In the genomic region with DNA sequence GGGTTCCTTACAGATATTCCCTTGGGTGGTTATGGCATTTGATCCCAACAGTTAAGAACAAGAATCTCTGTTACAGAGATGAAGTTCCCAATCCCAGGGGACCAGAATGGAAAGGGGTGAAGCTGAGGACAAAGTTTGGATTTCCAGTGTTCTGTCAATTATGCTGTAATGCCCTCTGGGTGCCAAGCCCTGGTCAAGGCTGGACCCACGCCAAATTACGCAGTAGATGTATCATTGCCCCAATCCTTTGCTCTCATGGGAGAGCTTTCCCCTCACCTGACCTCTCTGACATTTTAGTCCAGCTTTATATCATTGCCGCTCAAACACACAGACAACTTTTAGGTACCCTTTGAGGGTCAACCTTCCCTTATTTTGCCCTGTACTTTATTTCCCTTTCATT, we compare ENCODE assay signal across 34 mouse cellular contexts.
A peak's percentile ranks its signal among the peaks of the same experiment; 100 is the strongest.
DNase-seq lines count a peak whose midpoint lies in the region; ATAC-seq lines count a peak whose summit lies in the region.
"Had no signal": no experiment of that assay in that cellular context is flagged by ENCODE, and none has a peak within 500 bp of the region (broad histone marks: within the 10 kb centered on the region; RNA-seq: fewer than 3 reads in every experiment).

No protein-coding gene starts in this region.

- no peak overlapping the region for H3K4me3 ChIP-seq in kidney, embryonic 16.5 days (ENCODE audit: low read length)
- H3K4me3 ChIP-seq: gastrocnemius, adult 2 months; hindbrain, embryonic 10.5 days; left cerebral cortex, adult 2 months; limb, embryonic 13.5 days; liver, embryonic 12.5 days; megakaryocyte, embryonic 14.5 days; midbrain, embryonic 12.5 days; myocyte; neural tube, embryonic 13.5 days had no signal

- H3K4me1 ChIP-seq in kidney, embryonic 16.5 days (ENCODE audit: insufficient read depth, low read length): no peaks in the 10 kb centered on the region
- H3K4me1 ChIP-seq: hindbrain, embryonic 10.5 days; limb, embryonic 13.5 days; liver, embryonic 12.5 days; megakaryocyte, embryonic 14.5 days; midbrain, embryonic 12.5 days; neural tube, embryonic 13.5 days had no signal

- ATAC-seq in kidney, embryonic 16.5 days (ENCODE audit: low FRiP score, low TSS enrichment): no peak
- ATAC-seq: forebrain, embryonic 14.5 days; hindbrain, embryonic 16.5 days; liver, embryonic 12.5 days; lung, postnatal 0 days; Patski had no signal

- WGBS in kidney, embryonic 16.5 days: 87% methylated on average over 3 of the region's 3 CpGs

- no peaks in the 10 kb centered on the region for H3K9me3 ChIP-seq in kidney, embryonic 16.5 days (ENCODE audit: low read length)
- H3K9me3 ChIP-seq: hindbrain, embryonic 10.5 days; limb, embryonic 13.5 days; liver, embryonic 12.5 days; megakaryocyte, embryonic 14.5 days; midbrain, embryonic 12.5 days; neural tube, embryonic 13.5 days had no signal

- peak; percentile 27 for DNase-seq in adrenal gland, adult 2 months
- no peak for DNase-seq in adrenal gland, postnatal 4 days (ENCODE audit: low spot score in 2 of 2)
- DNase-seq in kidney, postnatal 14 days: peak; percentile 11
- peak; percentile 7 for DNase-seq in adipocyte (ENCODE audit: low spot score)
- peak; percentile 10 to 21 for DNase-seq in adrenal gland, postnatal 36 days
- no peak for DNase-seq in yolk sac, embryonic 10.5 days (ENCODE audit: low spot score)
- DNase-seq in frontal cortex, postnatal 25 days (ENCODE audit: low spot score in 2 of 2): no peak
- DNase-seq: cerebellum, adult 8-10 months; cerebellum, postnatal 25 days; gastrocnemius, adult 2 months; heart, postnatal 14 days; kidney, adult 18-20 months; layer of hippocampus, adult 9-11 months; lung, adult 18-20 months; lung, postnatal 4 days; right cerebral cortex, adult 18-20 months; thymus, adult 18-20 months; thymus, postnatal 25 days had no signal

- no peak overlapping the region for H3K4me2 ChIP-seq in kidney, embryonic 16.5 days (replicated peaks; ENCODE audit: low read depth, low read length)
- H3K4me2 ChIP-seq: limb, embryonic 13.5 days; liver, embryonic 12.5 days; midbrain, embryonic 12.5 days; neural tube, embryonic 13.5 days had no signal

- H3K27ac ChIP-seq in kidney, embryonic 16.5 days (ENCODE audit: low read length): no peak overlapping the region
- H3K27ac ChIP-seq: gastrocnemius, adult 2 months; hindbrain, embryonic 10.5 days; kidney, postnatal 0 days; left cerebral cortex, adult 2 months; limb, embryonic 13.5 days; liver, embryonic 12.5 days; midbrain, embryonic 12.5 days; neural tube, embryonic 13.5 days; stomach, postnatal 0 days had no signal

- H3K36me3 ChIP-seq in kidney, embryonic 16.5 days (ENCODE audit: insufficient read depth, low read length): no peaks in the 10 kb centered on the region
- H3K36me3 ChIP-seq: hindbrain, embryonic 10.5 days; limb, embryonic 13.5 days; liver, embryonic 12.5 days; midbrain, embryonic 12.5 days; neural tube, embryonic 13.5 days had no signal

- no peak overlapping the region for H3K9ac ChIP-seq in kidney, embryonic 16.5 days (replicated peaks; ENCODE audit: low read length)
- H3K9ac ChIP-seq: limb, embryonic 13.5 days; liver, embryonic 12.5 days; midbrain, embryonic 12.5 days; neural tube, embryonic 13.5 days had no signal

- H3K27me3 ChIP-seq in kidney, embryonic 16.5 days (ENCODE audit: insufficient read depth, low read length): no peaks in the 10 kb centered on the region
- H3K27me3 ChIP-seq: CH12.LX; limb, embryonic 13.5 days; liver, embryonic 12.5 days; megakaryocyte, embryonic 14.5 days; midbrain, embryonic 12.5 days; neural tube, embryonic 13.5 days; Patski had no signal

Comparison
In these comparisons a context has a peak if more than half of its experiments do, and no peak if none do; other contexts are left out.
1. DNase-seq: peak in adrenal gland, adult 2 months (single experiment), kidney, postnatal 14 days (single experiment), adipocyte (single experiment) and adrenal gland, postnatal 36 days (2 of 2); none in adrenal gland, postnatal 4 days (0 of 2), yolk sac, embryonic 10.5 days (single experiment) and frontal cortex, postnatal 25 days (0 of 2).